Mouse (Mus musculus) lung, postnatal 0 days (tissue): ENCODE measurements at regions not wholly inside any gene's neighbourhood (a gene's known extent, or its start where the extent isn't known, plus 50 kb on each side); places are given as distances from the start of the nearest gene placed in this dataset.

Experiments used
- ATAC-seq: fragments of 200-750 bp; cut with Nextera tagmentation; 2 replicates; pipeline ENCODE4 v1.8.0; 2017; ENCODE audit warnings: moderate library complexity
- DNase-seq: peaks from one replicate; pipeline ENCODE4 v3.0.0-alpha.2; 2016; ENCODE audit warnings: low spot score
- H3K27ac ChIP-seq: fragments of 300-500 bp; sonication (generic); 2 replicates; pipeline ENCODE4 v1.5.1; 2014; ENCODE audit warnings: antibody characterized with exemption, mild to moderate bottlenecking, low read length, mixed read lengths
- H3K27me3 ChIP-seq: fragments of 300-500 bp; sonication (generic); replicated peaks from 2 replicates; pipeline ENCODE4 v1.6.1; 2014; ENCODE audit warnings: low read length, mixed read lengths; ENCODE audit not compliant: insufficient read depth
- H3K36me3 ChIP-seq: fragments of 300-500 bp; sonication (generic); 2 replicates; pipeline ENCODE4 v1.6.1; 2014; ENCODE audit warnings: low read length, mixed read lengths; ENCODE audit not compliant: insufficient read depth
- H3K4me1 ChIP-seq: fragments of 300-500 bp; sonication (generic); 2 replicates; pipeline ENCODE4 v1.6.1; 2014; ENCODE audit warnings: antibody characterized with exemption, low read depth, low read length, mixed read lengths; ENCODE audit not compliant: insufficient read depth
- H3K4me2 ChIP-seq: fragments of 300-500 bp; sonication (generic); replicated peaks from 2 replicates; pipeline ENCODE4 v1.6.1; 2014; ENCODE audit warnings: low read depth, mild to moderate bottlenecking, low read length, moderate library complexity, mixed read lengths
- H3K4me3 ChIP-seq: fragments of 300-500 bp; sonication (generic); 2 replicates; pipeline ENCODE4 v1.5.1; 2014; ENCODE audit warnings: low read depth, low read length
- H3K9ac ChIP-seq: fragments of 300-500 bp; sonication (generic); replicated peaks from 2 replicates; pipeline ENCODE4 v1.6.1; 2014; ENCODE audit warnings: low read depth, mild to moderate bottlenecking
- H3K9me3 ChIP-seq: fragments of 300-500 bp; sonication (generic); 2 replicates; pipeline ENCODE4 v1.6.1; 2016; ENCODE audit warnings: low read length, mixed read lengths
- CTCF ChIP-seq: IDR thresholded peaks from 2 replicates; pipeline ENCODE4 v1.5.1; 2016; ENCODE audit warnings: antibody characterized with exemption, mild to moderate bottlenecking
- EP300 ChIP-seq: IDR thresholded peaks from 2 replicates; pipeline ENCODE4 v1.6.1; 2016; ENCODE audit warnings: antibody characterized with exemption, mild to moderate bottlenecking, control low read depth
- WGBS: fragments of 180-500 bp; shearing (Covaris S2); extraction: QIAGEN DNeasy Blood & Tissue Kit; methylation state at CpG from one replicate; pipeline ENCODE4 v1.1.7; 2014; 5-methylcytosine and 5-hydroxymethylcytosine counted together

GRCm38 (mm10) chr8:117863837-117864236 is 62.1 kb upstream of the Mphosph6 start:
- no peak overlapping the region for H3K4me3 ChIP-seq
- H3K9ac ChIP-seq, result no peak overlapping the region
- no peaks in the 10 kb centered on the region for H3K4me1 ChIP-seq
- DNase-seq (peak; percentile 65), ATAC-seq (peak; percentile 43; the same call in 1 of the 2 replicates)
- 26% methylated on average over 2 of the region's 2 CpGs for WGBS
- no peaks in the 10 kb centered on the region for H3K9me3 ChIP-seq
- no peaks in the 10 kb centered on the region for H3K36me3 ChIP-seq
- TF ChIP-seq CTCF (peak; percentile 86), EP300 (no peak)
- H3K4me2 ChIP-seq, result no peak overlapping the region
- no peaks in the 10 kb centered on the region for H3K27me3 ChIP-seq
- H3K27ac ChIP-seq, result no peak overlapping the region

GRCm38 (mm10) chr8:117862318-117862717 is 60.6 kb upstream of the Mphosph6 start:
- no peak for TF ChIP-seq EP300
- TF ChIP-seq CTCF, result no peak
- DNase-seq (no peak), ATAC-seq (no peak)
- Histone ChIP-seq H3K27me3 (no peaks in the 10 kb centered on the region), H3K4me3 (no peak overlapping the region), H3K4me1 (no peaks in the 10 kb centered on the region), H3K27ac (no peak overlapping the region), H3K4me2 (no peak overlapping the region), H3K36me3 (no peaks in the 10 kb centered on the region), H3K9ac (no peak overlapping the region), H3K9me3 (no peaks in the 10 kb centered on the region)
- 58% methylated on average over 2 of the region's 2 CpGs for WGBS

- no peak for ATAC-seq
- WGBS, result 12% methylated on average over 11 of the region's 11 CpGs
- no peak overlapping the region for H3K27ac ChIP-seq
- H3K4me3 ChIP-seq, result no peak overlapping the region
- no peak overlapping the region for H3K4me2 ChIP-seq
- DNase-seq, result no peak
- TF ChIP-seq EP300 (no peak), CTCF (no peak)
- no peaks in the 10 kb centered on the region for H3K9me3 ChIP-seq
- no peaks in the 10 kb centered on the region for H3K36me3 ChIP-seq
- no peaks in the 10 kb centered on the region for H3K4me1 ChIP-seq
- H3K9ac ChIP-seq, result no peak overlapping the region
- H3K27me3 ChIP-seq, result no peaks in the 10 kb centered on the region
Measured at GRCm38 (mm10) chr8:117859734-117860133, 58.0 kb upstream of the Mphosph6 start.

GRCm38 (mm10) chr8:117859095-117859494 is 57.4 kb upstream of the Mphosph6 start:
- Histone ChIP-seq H3K27me3 (no peaks in the 10 kb centered on the region), H3K4me3 (no peak overlapping the region), H3K27ac (no peak overlapping the region), H3K9me3 (no peaks in the 10 kb centered on the region), H3K36me3 (no peaks in the 10 kb centered on the region), H3K9ac (no peak overlapping the region), H3K4me2 (no peak overlapping the region), H3K4me1 (no peaks in the 10 kb centered on the region)
- DNase-seq (no peak), ATAC-seq (no peak)
- 68% methylated on average over 7 of the region's 7 CpGs for WGBS
- TF ChIP-seq CTCF, result no peak
- no peak for TF ChIP-seq EP300

GRCm38 (mm10) chr8:117856121-117856520 is 54.4 kb upstream of the Mphosph6 start:
- DNase-seq (no peak), ATAC-seq (no peak)
- Histone ChIP-seq H3K27me3 (no peaks in the 10 kb centered on the region), H3K4me2 (no peak overlapping the region), H3K4me1 (peaks cover 3% of the 10 kb centered on the region; the same call in 1 of the 2 replicates), H3K9me3 (no peaks in the 10 kb centered on the region), H3K4me3 (no peak overlapping the region), H3K27ac (no peak overlapping the region), H3K9ac (no peak overlapping the region), H3K36me3 (no peaks in the 10 kb centered on the region)
- 66% methylated on average over 13 of the region's 13 CpGs for WGBS
- TF ChIP-seq CTCF (no peak), EP300 (no peak)

GRCm38 (mm10) chr8:117854942-117855491 is 53.3 kb upstream of the Mphosph6 start:
- no peak for DNase-seq
- Histone ChIP-seq H3K27me3 (no peaks in the 10 kb centered on the region), H3K9ac (no peak overlapping the region), H3K9me3 (no peaks in the 10 kb centered on the region), H3K4me3 (no peak overlapping the region), H3K36me3 (no peaks in the 10 kb centered on the region), H3K4me1 (peaks cover 3% of the 10 kb centered on the region; the same call in 1 of the 2 replicates), H3K27ac (no peak overlapping the region), H3K4me2 (no peak overlapping the region)
- 85% methylated on average over 7 of the region's 7 CpGs for WGBS
- no peak for ATAC-seq
- no peak for TF ChIP-seq EP300
- TF ChIP-seq CTCF, result no peak

- no peaks in the 10 kb centered on the region for H3K27me3 ChIP-seq
- peaks cover 3% of the 10 kb centered on the region; the same call in 1 of the 2 replicates for H3K4me1 ChIP-seq
- no peak for ATAC-seq
- H3K9me3 ChIP-seq, result no peaks in the 10 kb centered on the region
- H3K27ac ChIP-seq, result no peak overlapping the region
- TF ChIP-seq CTCF (no peak), EP300 (no peak)
- H3K4me2 ChIP-seq, result no peak overlapping the region
- H3K9ac ChIP-seq, result no peak overlapping the region
- H3K4me3 ChIP-seq, result no peak overlapping the region
- 74% methylated on average over 11 of the region's 11 CpGs for WGBS
- no peaks in the 10 kb centered on the region for H3K36me3 ChIP-seq
- DNase-seq, result no peak
Measured at GRCm38 (mm10) chr8:117854301-117854700, 52.6 kb upstream of the Mphosph6 start.
